Mouse (Mus musculus) left cerebral cortex, postnatal 4 days (tissue): ENCODE measurements around the gene Hhat. TPM values are rescaled to one million over a fixed set of nuclear protein-coding genes. Genes with fewer than 3 reads are reported as not detected.
A peak's percentile ranks its signal among the peaks of the same experiment; 100 is the strongest.

Source experiments
- DNase-seq: peaks from one replicate; pipeline ENCODE4 v3.0.0-alpha.2; 2022
- intact Hi-C: fragments of 180-260 bp; cut with DNase I; formaldehyde crosslinking; loops from one replicate; pipeline ENCODE4 v1.15.1; 2025
- total RNA-seq, 2 experiments: library from RNA; stranded (reverse); gene quantifications; 2 replicates each; pipeline ENCODE4 v1.2.3; 2021

The Hhat gene
- total RNA-seq, 2 experiments from 2014 or later, result 3.1 to 3.5 TPM

DNA sequence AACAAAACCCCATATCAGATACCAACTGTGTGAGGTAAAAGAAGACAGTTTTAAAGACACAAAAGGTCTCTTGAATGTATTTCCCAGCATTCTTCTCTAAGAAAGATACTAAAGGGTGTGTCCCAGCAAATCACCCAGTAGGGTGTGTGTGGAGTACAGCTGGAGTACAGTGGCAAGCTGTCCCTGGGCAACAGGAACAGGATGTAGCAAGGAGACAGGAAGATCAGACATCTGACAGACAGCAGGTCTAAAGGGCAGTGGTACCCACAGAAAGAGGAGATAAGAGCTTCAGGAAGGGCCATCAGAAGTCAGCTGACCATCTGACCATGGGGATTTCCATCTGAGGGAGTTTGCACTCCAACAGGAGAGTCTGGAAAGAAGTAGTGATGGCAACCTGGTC is 185.7 kb downstream of the Hhat start:
- intact Hi-C loops, result no loop called here
- no peak for DNase-seq

DNA sequence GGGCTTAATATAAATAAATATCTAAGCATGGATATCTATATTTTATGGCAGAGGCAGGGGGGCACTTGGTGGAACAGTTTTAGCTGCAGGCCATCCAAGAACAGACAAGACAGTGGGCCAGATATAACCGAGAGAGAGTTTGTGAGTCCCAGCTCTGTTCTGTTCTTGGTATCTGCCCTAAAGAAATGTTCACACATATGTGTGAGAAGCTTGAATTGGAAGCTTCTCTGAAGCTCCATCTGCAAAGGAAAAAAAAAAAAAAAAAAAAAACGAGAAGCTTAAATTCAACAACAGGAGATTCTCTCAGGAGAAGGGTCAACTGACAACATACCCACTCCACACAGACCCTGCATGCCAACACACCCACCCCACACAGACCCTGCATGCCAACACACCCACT is 188.1 kb downstream of the Hhat start:
- intact Hi-C loops, result no loop called here
- no peak for DNase-seq

DNA sequence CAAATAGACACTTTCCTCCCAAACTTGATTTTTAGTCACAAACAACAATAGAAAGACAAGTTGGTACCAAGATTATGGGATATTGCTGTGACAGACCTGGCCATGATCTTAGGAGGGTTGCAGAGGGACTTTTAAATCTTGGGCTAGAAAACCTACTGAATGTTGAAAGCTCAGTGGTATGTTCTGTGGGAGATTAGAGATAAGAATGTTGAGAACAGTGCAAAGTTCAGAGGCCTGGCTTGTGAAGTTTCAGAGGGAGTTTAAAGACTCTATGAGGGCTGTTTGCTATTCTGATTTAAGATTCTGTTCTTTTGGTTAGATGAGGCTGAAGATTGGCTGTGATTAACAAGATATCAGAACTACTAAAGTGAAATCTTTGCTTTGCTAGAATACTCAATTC is 206.3 kb downstream of the Hhat start:
- no peak for DNase-seq
- intact Hi-C loops, result no loop called here

DNA sequence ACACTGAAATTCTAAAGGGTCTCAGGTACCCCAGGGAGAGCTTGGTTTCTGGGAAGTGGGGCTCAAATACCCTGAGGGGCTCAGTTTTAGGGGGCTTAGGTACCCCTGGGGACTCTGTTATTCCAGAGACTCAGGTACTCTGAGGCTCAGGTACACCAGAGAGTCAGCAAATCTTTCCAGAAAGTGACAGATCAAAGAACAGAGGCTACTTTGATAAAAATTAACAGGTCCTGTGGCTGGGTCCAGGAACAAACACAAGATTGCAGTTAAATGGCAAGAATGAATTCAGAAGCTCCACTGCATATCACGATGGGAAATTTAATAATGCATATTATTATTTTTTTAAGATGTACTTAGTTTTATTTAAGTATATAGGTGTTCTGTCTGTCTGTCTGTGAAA is 211.7 kb downstream of the Hhat start:
- no peak for DNase-seq
- intact Hi-C loops, result no loop called here

DNA sequence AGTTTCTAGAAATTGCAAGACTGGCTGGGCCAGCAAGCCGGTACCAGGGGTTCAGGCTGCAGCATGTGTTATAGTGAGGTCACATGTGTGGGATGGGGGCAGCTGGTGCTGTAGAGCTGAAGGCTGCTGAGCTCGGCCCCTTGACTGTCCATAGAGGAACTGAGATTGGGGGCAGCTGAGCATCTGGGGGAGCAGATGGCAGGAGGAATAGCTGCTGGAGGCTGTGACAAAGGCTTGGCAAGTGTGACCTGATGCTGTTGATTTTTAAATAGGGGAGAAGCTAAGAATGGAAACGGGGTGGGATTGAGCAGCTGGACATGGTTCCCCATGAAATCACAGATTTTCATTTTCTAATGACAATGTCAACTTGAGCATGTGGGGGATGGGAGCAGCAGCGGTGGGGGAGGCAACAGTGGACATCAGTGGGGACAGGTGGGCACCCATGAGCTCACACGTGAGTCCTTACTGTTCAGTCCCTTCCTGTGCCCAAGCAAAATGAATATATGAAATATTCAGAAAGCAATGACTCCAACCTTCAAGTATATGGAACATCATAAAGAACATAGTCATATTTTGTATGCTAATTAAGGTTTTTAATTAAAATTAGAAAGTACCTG is 212.9 kb downstream of the Hhat start:
- DNase-seq, result peak; percentile 78
- intact Hi-C loops, result no loop called here

GRCm38 (mm10) chr1:192555516-192555915 is 215.5 kb downstream of the Hhat start:
- intact Hi-C loops, result no loop called here
- no peak for DNase-seq

- intact Hi-C loops, result no loop called here
- DNase-seq, result no peak
These were observed 220.5 kb downstream of the Hhat start for GRCm38 (mm10) chr1:192550561-192550960.

GRCm38 (mm10) chr1:192546843-192547242 is 224.2 kb downstream of the Hhat start:
- intact Hi-C loops, result no loop called here
- no peak for DNase-seq

- intact Hi-C loops, result no loop called here
These were observed 226.1 kb downstream of the Hhat start for GRCm38 (mm10) chr1:192544901-192545300.

GRCm38 (mm10) chr1:192544091-192544490 is 226.9 kb downstream of the Hhat start:
- intact Hi-C loops, result no loop called here
- no peak for DNase-seq

More at GRCm38 (mm10) chr1:192544901-192545300, 226.1 kb downstream of the Hhat start:
- DNase-seq, result no peak

GRCm38 (mm10) chr1:192543686-192544085 is 227.3 kb downstream of the Hhat start:
- no peak for DNase-seq
- intact Hi-C loops, result no loop called here

DNA sequence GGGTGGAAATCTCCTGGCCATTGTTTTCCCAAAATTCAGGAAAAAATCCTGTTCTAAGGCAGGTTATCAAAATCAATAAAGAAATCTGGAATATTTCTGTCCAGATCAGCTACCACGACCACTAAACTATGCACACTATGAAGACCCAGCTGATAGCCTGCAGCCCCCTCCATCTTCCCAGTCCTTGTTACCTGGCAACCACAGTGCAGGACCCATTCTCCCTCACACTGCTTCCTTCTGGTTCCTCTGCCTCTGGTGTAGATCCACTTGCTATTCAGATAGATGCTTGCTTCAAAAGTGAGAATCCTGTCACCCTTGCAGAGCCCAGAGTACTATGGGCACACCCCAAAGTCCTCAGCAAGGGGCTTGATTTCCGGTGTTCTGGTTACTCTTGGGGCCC is 228.9 kb downstream of the Hhat start:
- intact Hi-C loops, result no loop called here
- no peak for DNase-seq

DNA sequence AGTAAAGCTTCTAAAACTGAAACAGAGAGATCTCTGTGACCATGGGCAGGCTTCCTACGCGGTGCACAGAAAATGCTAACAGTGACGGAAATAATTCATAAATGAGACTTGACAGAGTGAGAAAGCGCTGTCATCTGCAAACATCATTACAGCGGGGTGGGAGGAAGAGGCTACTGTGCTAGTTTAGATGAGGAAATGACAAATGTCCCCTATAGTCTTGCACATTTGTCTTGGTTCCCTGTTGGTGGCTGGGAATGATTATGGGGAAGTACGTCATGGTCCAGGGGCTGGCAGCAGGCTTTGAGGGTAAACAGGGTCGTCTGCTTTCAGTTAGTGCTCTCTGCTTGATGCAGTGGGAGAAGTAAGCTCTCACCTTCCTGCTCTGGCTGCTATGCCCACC is 233.9 kb downstream of the Hhat start:
- DNase-seq, result no peak
- intact Hi-C loops, result no loop called here

DNA sequence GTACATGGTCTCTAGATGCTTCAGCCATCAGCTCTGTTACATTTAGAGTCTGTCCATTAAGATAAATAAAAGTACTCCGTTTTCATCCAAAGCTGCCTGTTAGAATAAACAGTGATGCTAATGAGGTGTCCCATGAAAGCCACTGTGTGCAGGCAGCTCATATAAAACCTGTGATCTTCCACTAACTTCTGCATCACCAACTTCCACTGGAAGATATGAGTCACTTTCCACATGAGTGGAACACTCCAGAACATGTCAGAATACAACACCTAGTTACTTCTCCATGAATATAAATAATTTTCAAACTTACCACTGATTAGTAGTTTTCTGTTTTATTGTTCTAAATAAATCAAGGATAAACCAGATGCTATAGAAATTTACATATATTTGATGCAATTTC is 234.6 kb downstream of the Hhat start:
- DNase-seq, result no peak
- intact Hi-C loops, result no loop called here

DNA sequence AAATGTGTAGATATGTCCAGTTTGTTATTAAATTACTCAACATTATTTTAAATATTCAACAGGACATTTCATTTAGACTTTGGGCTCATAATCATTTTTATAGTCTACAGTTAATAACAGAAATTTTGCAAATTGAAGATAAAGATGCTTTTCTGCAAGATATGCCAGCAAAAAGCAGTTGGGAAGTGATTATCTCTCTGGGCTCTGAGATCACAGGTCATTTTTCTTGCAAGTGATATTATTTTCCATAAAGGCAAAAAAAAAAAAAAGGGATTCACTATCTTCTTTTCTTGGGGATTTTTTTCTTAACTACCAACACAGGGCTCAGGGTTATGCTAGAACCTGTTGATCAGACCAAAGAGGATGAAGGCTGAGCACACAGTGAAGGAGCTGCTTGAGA is 238.0 kb downstream of the Hhat start:
- no peak for DNase-seq
- intact Hi-C loops, result no loop called here

- DNase-seq, result no peak
- intact Hi-C loops, result no loop called here
These were observed 238.8 kb downstream of the Hhat start for GRCm38 (mm10) chr1:192532212-192532611.

- intact Hi-C loops, result no loop called here
- no peak for DNase-seq
These were observed 239.4 kb downstream of the Hhat start for GRCm38 (mm10) chr1:192531490-192532146.

DNA sequence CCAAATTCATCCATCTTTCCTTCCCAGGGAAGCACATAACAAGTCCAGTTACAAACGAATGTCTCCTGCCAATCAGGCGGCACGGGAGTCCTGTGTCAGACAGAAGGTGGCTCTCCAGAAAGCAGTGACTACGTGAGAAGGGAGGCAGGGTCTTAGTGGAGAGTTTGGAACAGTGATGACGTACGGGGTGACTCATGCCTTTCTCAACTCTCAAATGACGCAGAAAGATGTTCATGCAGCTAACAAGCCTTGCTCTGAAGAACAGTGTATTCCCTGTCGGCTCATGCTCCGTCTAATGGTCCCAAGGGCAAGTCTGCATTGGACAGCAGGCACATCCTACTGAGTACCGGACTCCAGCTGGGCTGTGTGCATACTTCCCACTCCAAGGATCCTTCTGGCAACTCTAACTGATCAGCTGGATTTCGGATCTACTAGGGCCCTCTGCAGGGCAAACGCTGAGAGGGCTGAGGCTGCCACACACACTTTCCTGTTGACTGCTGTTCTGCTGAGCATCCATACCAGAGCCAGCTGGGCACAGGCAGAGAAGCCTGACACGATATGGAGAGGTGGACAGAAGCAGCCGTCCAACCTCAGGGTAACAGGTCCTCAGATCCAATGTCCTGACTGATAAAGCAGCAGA is 245.2 kb downstream of the Hhat start:
- intact Hi-C loops, result no loop called here
- DNase-seq, result no peak

GRCm38 (mm10) chr1:192522376-192523178 is 248.4 kb downstream of the Hhat start:
- intact Hi-C loops, result no loop called here
- DNase-seq, result no peak

- DNase-seq, result no peak
These were observed 250.1 kb downstream of the Hhat start for GRCm38 (mm10) chr1:192520836-192521435.

GRCm38 (mm10) chr1:192519713-192520112 is 251.3 kb downstream of the Hhat start:
- DNase-seq, result no peak
- intact Hi-C loops, result no loop called here

More at GRCm38 (mm10) chr1:192520836-192521435, 250.1 kb downstream of the Hhat start:
- intact Hi-C loops, result no loop called here
